Mouse (Mus musculus): ENCODE results near the gene Syn3. TPM values are rescaled to one million over a fixed set of nuclear protein-coding genes. Genes with fewer than 3 reads are reported as not detected.

Syn3 gene
- polyA plus RNA-seq, 2 experiments: 1.9 to 2.0 TPM

DNA sequence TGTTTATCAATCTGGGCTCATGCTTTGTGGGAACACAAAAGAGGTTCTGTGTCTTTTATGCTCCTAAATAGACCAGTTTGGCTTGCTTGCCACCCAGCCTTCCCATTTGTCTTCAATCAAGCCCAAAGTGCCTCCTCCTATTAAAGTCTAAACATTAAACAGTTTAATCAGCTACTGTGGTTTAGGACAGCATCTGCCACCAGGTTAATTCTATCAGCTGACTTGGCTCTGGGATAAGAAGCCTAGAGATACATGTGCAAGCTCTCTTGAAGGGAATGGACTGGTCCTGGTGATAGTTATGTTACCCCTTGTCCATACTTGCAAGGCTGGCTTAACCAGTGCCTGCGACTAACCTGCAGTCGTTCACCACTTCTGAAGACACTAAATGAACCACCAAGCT is 448.2 kb downstream of the Syn3 start:
- 29% methylated on average over 2 of the region's 2 CpGs for WGBS
- H3K27ac ChIP-seq (replicated peaks; ENCODE audit: low read depth, low read length): no peak overlapping the region
- H3K4me1 ChIP-seq (ENCODE audit: control insufficient read depth, insufficient read depth, low read length): no peaks in the 10 kb centered on the region
- no peaks in the 10 kb centered on the region for H3K9me3 ChIP-seq (ENCODE audit: control insufficient read depth, low read length)
- ATAC-seq (ENCODE audit: low FRiP score, low read depth) (no peak), DNase-seq (ENCODE audit: low spot score) (no peak)
- no peak overlapping the region for H3K4me2 ChIP-seq (replicated peaks; ENCODE audit: low read depth, low read length, severe bottlenecking)
- peaks cover 28% of the 10 kb centered on the region for H3K36me3 ChIP-seq (ENCODE audit: control insufficient read depth, insufficient read depth, low read length)
- TF ChIP-seq POLR2A (IDR thresholded peaks at IDR 0.05; ENCODE audit: borderline replicate concordance, extremely low read depth, insufficient read depth, insufficient read length): no peak
- H3K9ac ChIP-seq (ENCODE audit: low read depth, low read length, severe bottlenecking): no peak overlapping the region
- H3K4me3 ChIP-seq (replicated peaks; ENCODE audit: low read length): no peak overlapping the region
- no peaks in the 10 kb centered on the region for H3K27me3 ChIP-seq (ENCODE audit: control insufficient read depth, insufficient read depth, low read length)

DNA sequence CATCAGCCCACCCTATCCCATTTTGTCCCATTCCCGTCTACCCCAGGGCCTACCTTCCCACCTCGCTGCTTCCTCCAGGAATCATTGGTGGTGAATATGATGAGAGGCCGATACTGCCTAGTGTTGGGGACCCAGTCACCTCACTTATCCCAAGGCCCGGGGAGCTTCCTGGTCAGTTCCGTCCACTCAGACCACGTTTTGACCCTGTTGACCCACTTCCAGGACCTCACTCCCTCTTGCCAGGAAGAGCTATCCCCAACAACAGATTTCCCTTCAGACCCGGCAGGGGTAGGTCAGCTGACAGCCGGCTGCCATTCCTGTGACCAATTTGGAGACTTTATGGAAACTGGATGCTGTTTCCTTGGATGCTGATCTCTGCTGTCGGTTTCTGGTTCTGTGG is 450.9 kb downstream of the Syn3 start:
- no peaks in the 10 kb centered on the region for H3K27me3 ChIP-seq (ENCODE audit: control insufficient read depth, insufficient read depth, low read length)
- H3K4me2 ChIP-seq (replicated peaks; ENCODE audit: low read depth, low read length, severe bottlenecking): no peak overlapping the region
- H3K4me3 ChIP-seq (replicated peaks; ENCODE audit: low read length): no peak overlapping the region
- DNase-seq (ENCODE audit: low spot score) (no peak), ATAC-seq (ENCODE audit: low FRiP score, low read depth) (no peak)
- WGBS: 82% methylated on average over 9 of the region's 9 CpGs
- no peak overlapping the region for H3K9ac ChIP-seq (ENCODE audit: low read depth, low read length, severe bottlenecking)
- H3K27ac ChIP-seq (replicated peaks; ENCODE audit: low read depth, low read length): no peak overlapping the region
- no peaks in the 10 kb centered on the region for H3K4me1 ChIP-seq (ENCODE audit: control insufficient read depth, insufficient read depth, low read length)
- no peaks in the 10 kb centered on the region for H3K9me3 ChIP-seq (ENCODE audit: control insufficient read depth, low read length)
- no peak for TF ChIP-seq POLR2A (IDR thresholded peaks at IDR 0.05; ENCODE audit: borderline replicate concordance, extremely low read depth, insufficient read depth, insufficient read length)
- H3K36me3 ChIP-seq (ENCODE audit: control insufficient read depth, insufficient read depth, low read length): peaks cover 39% of the 10 kb centered on the region

DNA sequence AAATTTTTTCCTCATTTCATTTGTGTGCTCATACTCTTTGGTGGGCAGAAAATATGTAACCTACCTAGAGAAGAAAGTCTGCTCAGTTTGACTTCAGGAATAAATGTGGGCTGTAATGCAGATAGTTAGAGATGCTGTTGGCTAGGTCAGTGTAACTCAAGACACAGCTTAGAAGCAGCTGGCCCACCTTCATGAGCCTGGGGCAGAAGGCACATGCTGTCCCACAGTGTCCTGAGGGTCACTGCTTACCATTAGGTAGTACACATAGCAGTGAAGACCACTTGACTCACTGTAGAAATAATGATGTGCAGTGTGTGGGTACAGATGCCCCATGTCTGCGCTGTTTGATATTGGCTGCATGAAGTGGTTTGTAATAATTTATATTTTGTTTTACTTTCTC is 452.3 kb downstream of the Syn3 start:
- Histone ChIP-seq H3K4me1 (ENCODE audit: control insufficient read depth, insufficient read depth, low read length) (no peaks in the 10 kb centered on the region), H3K27me3 (ENCODE audit: control insufficient read depth, insufficient read depth, low read length) (no peaks in the 10 kb centered on the region), H3K36me3 (ENCODE audit: control insufficient read depth, insufficient read depth, low read length) (peaks cover 40% of the 10 kb centered on the region), H3K4me2 (replicated peaks; ENCODE audit: low read depth, low read length, severe bottlenecking) (no peak overlapping the region), H3K27ac (replicated peaks; ENCODE audit: low read depth, low read length) (no peak overlapping the region), H3K4me3 (replicated peaks; ENCODE audit: low read length) (no peak overlapping the region), H3K9ac (ENCODE audit: low read depth, low read length, severe bottlenecking) (no peak overlapping the region), H3K9me3 (ENCODE audit: control insufficient read depth, low read length) (no peaks in the 10 kb centered on the region)
- TF ChIP-seq POLR2A (IDR thresholded peaks at IDR 0.05; ENCODE audit: borderline replicate concordance, extremely low read depth, insufficient read depth, insufficient read length): no peak
- ATAC-seq (ENCODE audit: low FRiP score, low read depth) (no peak), DNase-seq (ENCODE audit: low spot score) (no peak)
- 92% methylated on average over 1 of the region's 1 CpGs for WGBS

DNA sequence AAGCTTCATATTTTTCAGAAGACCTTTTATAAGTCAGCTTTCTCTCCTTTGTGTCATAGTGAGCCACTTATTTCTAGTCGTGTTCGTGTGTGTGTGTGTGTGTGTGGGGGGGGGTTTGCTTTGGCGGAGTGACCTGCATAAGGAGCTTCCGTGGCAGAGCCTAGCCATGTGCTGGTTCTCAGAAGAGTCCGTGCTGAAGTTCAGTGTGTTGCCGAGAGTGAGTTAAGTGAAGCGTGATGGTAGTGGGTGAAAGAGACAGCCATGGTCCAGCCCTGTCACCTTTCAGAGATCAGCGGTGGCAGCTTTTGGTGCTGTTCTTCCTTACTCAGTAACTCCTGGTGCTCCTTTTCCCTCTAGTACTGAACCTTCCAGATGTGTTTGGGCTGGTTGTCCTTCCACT is 454.6 kb downstream of the Syn3 start:
- 79% methylated on average over 8 of the region's 8 CpGs for WGBS
- no peaks in the 10 kb centered on the region for H3K9me3 ChIP-seq (ENCODE audit: control insufficient read depth, low read length)
- no peak for DNase-seq (ENCODE audit: low spot score)
- ATAC-seq (ENCODE audit: low FRiP score, low read depth): no peak
- H3K36me3 ChIP-seq (ENCODE audit: control insufficient read depth, insufficient read depth, low read length): peaks cover 40% of the 10 kb centered on the region
- H3K27me3 ChIP-seq (ENCODE audit: control insufficient read depth, insufficient read depth, low read length): no peaks in the 10 kb centered on the region
- no peak overlapping the region for H3K4me2 ChIP-seq (replicated peaks; ENCODE audit: low read depth, low read length, severe bottlenecking)
- H3K4me3 ChIP-seq (replicated peaks; ENCODE audit: low read length): no peak overlapping the region
- TF ChIP-seq POLR2A (IDR thresholded peaks at IDR 0.05; ENCODE audit: borderline replicate concordance, extremely low read depth, insufficient read depth, insufficient read length): no peak
- H3K27ac ChIP-seq (replicated peaks; ENCODE audit: low read depth, low read length): no peak overlapping the region
- no peak overlapping the region for H3K9ac ChIP-seq (ENCODE audit: low read depth, low read length, severe bottlenecking)
- no peaks in the 10 kb centered on the region for H3K4me1 ChIP-seq (ENCODE audit: control insufficient read depth, insufficient read depth, low read length)

DNA sequence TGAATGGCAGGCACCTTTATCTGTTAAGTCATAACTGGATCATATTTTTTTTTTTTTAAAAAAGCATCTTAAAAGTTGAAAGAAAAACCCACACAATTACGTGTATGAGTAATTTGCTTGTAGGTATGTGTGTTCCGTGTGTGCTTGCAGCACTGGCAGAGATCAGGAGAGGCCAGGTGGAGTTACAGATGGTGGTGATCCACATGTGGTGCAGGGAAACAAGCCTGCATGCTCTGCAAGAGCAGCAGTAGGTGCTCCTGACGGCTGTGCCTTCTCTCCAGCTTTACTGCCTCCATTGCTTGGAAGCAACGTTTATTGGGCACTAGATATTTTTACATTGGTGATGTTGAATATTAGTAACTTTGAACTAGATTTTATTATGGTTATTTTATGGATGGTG is 455.0 kb downstream of the Syn3 start:
- H3K27me3 ChIP-seq (ENCODE audit: control insufficient read depth, insufficient read depth, low read length): no peaks in the 10 kb centered on the region
- TF ChIP-seq POLR2A (IDR thresholded peaks at IDR 0.05; ENCODE audit: borderline replicate concordance, extremely low read depth, insufficient read depth, insufficient read length): no peak
- H3K4me2 ChIP-seq (replicated peaks; ENCODE audit: low read depth, low read length, severe bottlenecking): no peak overlapping the region
- no peaks in the 10 kb centered on the region for H3K4me1 ChIP-seq (ENCODE audit: control insufficient read depth, insufficient read depth, low read length)
- DNase-seq (ENCODE audit: low spot score) (no peak), ATAC-seq (ENCODE audit: low FRiP score, low read depth) (no peak)
- H3K4me3 ChIP-seq (replicated peaks; ENCODE audit: low read length): no peak overlapping the region
- peaks cover 40% of the 10 kb centered on the region for H3K36me3 ChIP-seq (ENCODE audit: control insufficient read depth, insufficient read depth, low read length)
- no peaks in the 10 kb centered on the region for H3K9me3 ChIP-seq (ENCODE audit: control insufficient read depth, low read length)
- H3K9ac ChIP-seq (ENCODE audit: low read depth, low read length, severe bottlenecking): no peak overlapping the region
- no peak overlapping the region for H3K27ac ChIP-seq (replicated peaks; ENCODE audit: low read depth, low read length)
- WGBS: 56% methylated on average over 4 of the region's 4 CpGs
